13 mouse cellular contexts compared by ENCODE assay signal in the genomic region with DNA sequence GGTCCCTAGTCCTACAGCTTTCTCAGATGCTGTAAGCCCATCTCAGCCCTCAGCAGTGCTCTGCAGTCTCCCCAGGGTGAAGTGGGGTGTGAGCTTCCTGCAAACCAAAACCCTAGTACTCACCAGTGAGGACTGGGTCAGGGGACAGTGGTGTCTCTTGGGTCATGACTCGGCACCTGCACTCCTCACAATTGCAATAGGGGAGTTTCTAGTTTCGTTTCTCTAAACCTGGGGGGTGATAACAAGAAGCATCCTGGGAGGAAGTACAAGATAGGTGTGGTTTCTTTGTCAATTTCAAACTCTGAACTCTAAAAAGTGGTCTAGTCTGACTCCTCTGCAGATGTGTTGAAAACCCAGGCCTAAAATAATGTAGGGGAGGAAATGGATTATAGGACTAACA. TPM values are rescaled to one million over a fixed set of nuclear protein-coding genes. Genes with fewer than 3 reads are reported as not detected.
DNase-seq lines count a peak whose midpoint lies in the region; ATAC-seq and TF ChIP-seq lines count a peak whose summit lies in the region.
"Had no signal": no experiment of that assay in that cellular context is flagged by ENCODE, and none has a peak within 500 bp of the region (broad histone marks: within the 10 kb centered on the region; RNA-seq: fewer than 3 reads in every experiment).

No protein-coding gene starts in this region.

- peak overlapping the region; percentile 55 for H3K4me2 ChIP-seq in CH12.LX (ENCODE audit: insufficient read depth, low read depth, poor library complexity, severe bottlenecking)
- no peak overlapping the region for H3K4me2 ChIP-seq in liver, embryonic 12.5 days
- H3K4me2 ChIP-seq: liver, embryonic 15.5 days; midbrain, embryonic 15.5 days had no signal

- no peak for TF ChIP-seq CTCF in CH12.LX (conservative IDR thresholded peaks at IDR 0.05 in 1 of 2, IDR thresholded peaks at IDR 0.05 in 1 of 2; ENCODE audit: low read depth in 2 of 2, low read length in 2 of 2)

- no peak; the same call in 1 of the 2 replicates for TF ChIP-seq RAD21 in CH12.LX (IDR thresholded peaks at IDR 0.05; ENCODE audit: low read depth, low read length)

- peaks cover 10 to 44% of the 10 kb centered on the region in 2 experiments for H3K36me3 ChIP-seq in CH12.LX (replicated peaks in 1 of 2; ENCODE audit: control insufficient read depth in 1 of 2, insufficient read depth in 1 of 2, low read length in 1 of 2)
- H3K36me3 ChIP-seq in liver, embryonic 12.5 days: peaks cover 22% of the 10 kb centered on the region
- H3K36me3 ChIP-seq: midbrain, embryonic 15.5 days had no signal

- H3K9me3 ChIP-seq in CH12.LX (replicated peaks; ENCODE audit: low read length): no peaks in the 10 kb centered on the region
- no peaks in the 10 kb centered on the region for H3K9me3 ChIP-seq in liver, embryonic 12.5 days (replicated peaks)
- H3K9me3 ChIP-seq: forebrain, embryonic 10.5 days; liver, embryonic 15.5 days; midbrain, embryonic 15.5 days had no signal

- DNase-seq in B cell, adult 2 months: peak; percentile 74 to 76
- peak; percentile 88 for DNase-seq in CH12.LX (ENCODE audit: extremely low read depth)
- DNase-seq in spleen, postnatal 36 days (ENCODE audit: low spot score in 2 of 2): peak; percentile 87
- DNase-seq in cerebellum, adult 9-10 months: no peak
- no peak for DNase-seq in cerebellum, adult 8-10 months
- DNase-seq in neural tube, embryonic 10.5 days (ENCODE audit: extremely low spot score, low spot score): no peak
- DNase-seq: kidney, postnatal 14 days had no signal

- H3K4me1 ChIP-seq in CH12.LX (ENCODE audit: control insufficient read depth in 1 of 2, insufficient read depth in 2 of 2): peaks cover 10 to 22% of the 10 kb centered on the region in 2 experiments; a peak in 3 of 4 replicates
- H3K4me1 ChIP-seq in liver, embryonic 12.5 days: no peaks in the 10 kb centered on the region
- H3K4me1 ChIP-seq: forebrain, embryonic 10.5 days; liver, embryonic 15.5 days; midbrain, embryonic 15.5 days had no signal

- ATAC-seq in megakaryocyte, adult 5-6 weeks (ENCODE audit: poor library complexity, severe bottlenecking): peak; percentile 94
- ATAC-seq in liver, embryonic 12.5 days: no peak
- ATAC-seq: midbrain, embryonic 15.5 days had no signal

- no peaks in the 10 kb centered on the region for H3K27me3 ChIP-seq in CH12.LX (replicated peaks)
- no peaks in the 10 kb centered on the region for H3K27me3 ChIP-seq in liver, embryonic 12.5 days (replicated peaks)
- H3K27me3 ChIP-seq: liver, embryonic 15.5 days; midbrain, embryonic 15.5 days had no signal

- peak; percentile 75 for TF ChIP-seq EP300 in CH12.LX (IDR thresholded peaks at IDR 0.05; ENCODE audit: low read length)

- peak overlapping the region; percentile 41 for H3K27ac ChIP-seq in CH12.LX (ENCODE audit: insufficient read depth, low read depth)
- H3K27ac ChIP-seq in liver, embryonic 12.5 days: no peak overlapping the region
- H3K27ac ChIP-seq: forebrain, embryonic 10.5 days; liver, embryonic 15.5 days; midbrain, embryonic 15.5 days; stomach, postnatal 0 days had no signal

- TF ChIP-seq POLR2A in CH12.LX (IDR thresholded peaks at IDR 0.05; ENCODE audit: low read depth, low read length): peak; percentile 30; the same call in 1 of the 2 replicates

- dilution Hi-C loops in CH12.LX (cut with MboI; ENCODE audit: extremely low pct_ligation_motif_present, extremely low pct_unique_long_range_greater_than_20kb, low sequenced_read_pairs): no loop called here

- in situ Hi-C loops in CH12.LX (cut with MboI; ENCODE audit: low pct_ligation_motif_present, low pct_unique_long_range_greater_than_20kb, low sequenced_read_pairs): no loop called here

- peak overlapping the region in 1 of 3 experiments; percentile 4 for H3K4me3 ChIP-seq in CH12.LX (replicated peaks in 1 of 3; ENCODE audit: low read depth in 2 of 3, low read length in 2 of 3, poor library complexity in 1 of 3)
- no peak overlapping the region for H3K4me3 ChIP-seq in liver, embryonic 12.5 days
- H3K4me3 ChIP-seq: forebrain, embryonic 10.5 days; liver, embryonic 15.5 days; midbrain, embryonic 15.5 days had no signal

- H3K9ac ChIP-seq in CH12.LX (ENCODE audit: insufficient read depth, low read depth): no peak overlapping the region
- no peak overlapping the region for H3K9ac ChIP-seq in liver, embryonic 12.5 days
- H3K9ac ChIP-seq: liver, embryonic 15.5 days; midbrain, embryonic 15.5 days had no signal

- H3K79me2 ChIP-seq in CH12.LX (replicated peaks; ENCODE audit: control insufficient read depth, extremely low read depth, insufficient read depth, poor library complexity, severe bottlenecking): no peaks in the 10 kb centered on the region

- 53% methylated on average over 2 of the region's 2 CpGs for WGBS in liver, embryonic 12.5 days (ENCODE audit: insufficient replicate concordance)

TF ChIP-seq in CH12.LX, 34 proteins besides CTCF, POLR2A, EP300 and RAD21 (continues in another document):
- TF ChIP-seq ZMIZ1 (IDR thresholded peaks at IDR 0.05; ENCODE audit: low read depth, low read length): no peak
- no peak for TF ChIP-seq JUN (IDR thresholded peaks at IDR 0.05; ENCODE audit: insufficient read depth, low read depth, low read length)
- TF ChIP-seq ZNF384 (IDR thresholded peaks at IDR 0.05; ENCODE audit: low read depth, low read length): no peak
- no peak for TF ChIP-seq ZC3H11A (IDR thresholded peaks at IDR 0.05; ENCODE audit: low read depth, low read length)
- no peak for TF ChIP-seq PAX5 (IDR thresholded peaks at IDR 0.05; ENCODE audit: low read length)
- no peak for TF ChIP-seq KAT2A (IDR thresholded peaks at IDR 0.05; ENCODE audit: insufficient replicate concordance, low read length)
- TF ChIP-seq SMC3 (IDR thresholded peaks at IDR 0.05; ENCODE audit: low read depth, low read length): no peak
- no peak for TF ChIP-seq UBTF (IDR thresholded peaks at IDR 0.05; ENCODE audit: low read depth, low read length)
- peak; percentile 84 for TF ChIP-seq IRF4 (IDR thresholded peaks at IDR 0.05; ENCODE audit: low read depth, low read length)
- TF ChIP-seq SIN3A (IDR thresholded peaks at IDR 0.05; ENCODE audit: low read length): peak; percentile 56; the same call in 1 of the 2 replicates
- no peak for TF ChIP-seq TBP (conservative IDR thresholded peaks at IDR 0.05; ENCODE audit: low read depth, low read length)
- 0 out of 2 replicates have a peak, but pooled peaks have one; percentile 23 for TF ChIP-seq HCFC1 (IDR thresholded peaks at IDR 0.05; ENCODE audit: low read depth, low read length)
- TF ChIP-seq ETS1 (conservative IDR thresholded peaks at IDR 0.05; ENCODE audit: low read depth, low read length): peak; percentile 70
- TF ChIP-seq NELFE (IDR thresholded peaks at IDR 0.05; ENCODE audit: low read depth, low read length): no peak
- TF ChIP-seq USF2 (conservative IDR thresholded peaks at IDR 0.05; ENCODE audit: low read depth, low read length): no peak
- no peak for TF ChIP-seq RCOR1 (conservative IDR thresholded peaks at IDR 0.05; ENCODE audit: low read depth, low read length)
- TF ChIP-seq MXI1 (IDR thresholded peaks at IDR 0.05; ENCODE audit: low read depth, low read length): no peak; the same call in 1 of the 2 replicates
- 0 out of 2 replicates have a peak, but pooled peaks have one; percentile 12 for TF ChIP-seq JUND (conservative IDR thresholded peaks at IDR 0.05; ENCODE audit: low read depth, low read length)
- TF ChIP-seq ELF1 (IDR thresholded peaks at IDR 0.05; ENCODE audit: low read depth, low read length): peak; percentile 25; the same call in 1 of the 2 replicates
- 0 out of 2 replicates have a peak, but pooled peaks have one; percentile 32 for TF ChIP-seq MEF2A (IDR thresholded peaks at IDR 0.05; ENCODE audit: borderline replicate concordance, low read depth, low read length)
- peak; percentile 49; the same call in 1 of the 2 replicates for TF ChIP-seq TCF12 (IDR thresholded peaks at IDR 0.05; ENCODE audit: low read depth, low read length)
- TF ChIP-seq USF1 (IDR thresholded peaks at IDR 0.05; ENCODE audit: low read depth, low read length): no peak
- TF ChIP-seq POLR2AphosphoS2 (IDR thresholded peaks at IDR 0.05; ENCODE audit: low read depth, low read length): no peak

RNA-seq across cellular contexts. Expression of a gene that starts 1.8 kb away (rescaled TPM):
- total RNA-seq in CH12.LX (2012; rRNA removed) (0.92 and 1.1 TPM in 2 replicates), CH12.LX (2014; rRNA removed) (1.8 and 2.4 TPM in 2 replicates)
- polyA plus RNA-seq in CH12.LX (2012; ENCODE audit: insufficient read length, low read depth): 1.9 and 2.4 TPM in 2 replicates
- total RNA-seq in megakaryocyte, adult 5-6 weeks (2015): 1.8 and 2.9 TPM in 2 replicates
- total RNA-seq in megakaryocyte, adult 5-6 weeks (2017): 1.7 and 2.5 TPM in 2 replicates
- 0.67 and 0.71 TPM in 2 replicates for polyA plus RNA-seq in liver, embryonic 12.5 days (2016; fragmentation: Nextera tagmentation; extraction: Ambion mirVana)

RNA-seq across cellular contexts. Expression of a gene that starts 31.7 kb away (rescaled TPM):
- total RNA-seq in CH12.LX (2012; rRNA removed) (2.4 and 2.5 TPM in 2 replicates), CH12.LX (2014; rRNA removed) (11.7 and 12.2 TPM in 2 replicates)
- polyA plus RNA-seq in CH12.LX (2012; ENCODE audit: insufficient read length, low read depth): 21.7 and 25.7 TPM in 2 replicates
- 8.1 and 12.3 TPM in 2 replicates for total RNA-seq in megakaryocyte, adult 5-6 weeks (2015)
- 17.4 and 20.1 TPM in 2 replicates for total RNA-seq in megakaryocyte, adult 5-6 weeks (2017)
- polyA plus RNA-seq in liver, embryonic 12.5 days (2016; fragmentation: Nextera tagmentation; extraction: Ambion mirVana): 0.45 and 0.65 TPM in 2 replicates

RNA-seq across cellular contexts. Expression of a gene that starts 43.7 kb away (rescaled TPM):
- total RNA-seq in CH12.LX (2012; rRNA removed) (14.7 and 14.9 TPM in 2 replicates), CH12.LX (2014; rRNA removed) (33.8 and 37.3 TPM in 2 replicates)
- polyA plus RNA-seq in CH12.LX (2012; ENCODE audit: insufficient read length, low read depth): 13.2 and 13.3 TPM in 2 replicates
- total RNA-seq in megakaryocyte, adult 5-6 weeks (2015): 40.4 and 40.9 TPM in 2 replicates
- 34.0 and 40.5 TPM in 2 replicates for total RNA-seq in megakaryocyte, adult 5-6 weeks (2017)
- 9.8 and 11.4 TPM in 2 replicates for polyA plus RNA-seq in liver, embryonic 12.5 days (2016; fragmentation: Nextera tagmentation; extraction: Ambion mirVana)

RNA-seq across cellular contexts. Expression of a gene that starts 43.8 kb away (rescaled TPM):
- total RNA-seq in CH12.LX (2012; rRNA removed) (19.9 and 21.3 TPM in 2 replicates), CH12.LX (2014; rRNA removed) (49.2 and 56.3 TPM in 2 replicates)
- 33.1 and 33.2 TPM in 2 replicates for polyA plus RNA-seq in CH12.LX (2012; ENCODE audit: insufficient read length, low read depth)
- total RNA-seq in megakaryocyte, adult 5-6 weeks (2015): 34.5 and 36.8 TPM in 2 replicates
- total RNA-seq in megakaryocyte, adult 5-6 weeks (2017): 29.9 and 30.7 TPM in 2 replicates
- polyA plus RNA-seq in liver, embryonic 12.5 days (2016; fragmentation: Nextera tagmentation; extraction: Ambion mirVana): 37.8 and 40.4 TPM in 2 replicates

RNA-seq across cellular contexts. Expression of a gene that starts 55.8 kb away (rescaled TPM):
- total RNA-seq in CH12.LX (2012; rRNA removed) (29.5 and 29.8 TPM in 2 replicates), CH12.LX (2014; rRNA removed) (80.2 and 90.5 TPM in 2 replicates)
- 88.2 and 93.4 TPM in 2 replicates for polyA plus RNA-seq in CH12.LX (2012; ENCODE audit: insufficient read length, low read depth)
- total RNA-seq in megakaryocyte, adult 5-6 weeks (2015): 28.6 and 31.1 TPM in 2 replicates
- total RNA-seq in megakaryocyte, adult 5-6 weeks (2017): 38.6 and 43.7 TPM in 2 replicates
- polyA plus RNA-seq in liver, embryonic 12.5 days (2016; fragmentation: Nextera tagmentation; extraction: Ambion mirVana): 0.49 and 0.60 TPM in 2 replicates
- polyA plus RNA-seq: midbrain, embryonic 15.5 days had no signal

Comparison
In these comparisons a context has a peak if more than half of its experiments do, and no peak if none do; other contexts are left out.
1. DNase-seq: peak in B cell, adult 2 months (2 of 2), CH12.LX (single experiment) and spleen, postnatal 36 days (2 of 2); none in cerebellum, adult 9-10 months (single experiment), cerebellum, adult 8-10 months (single experiment) and neural tube, embryonic 10.5 days (single experiment).